Mouse (Mus musculus) liver, embryonic 12.5 days (tissue): ENCODE measurements at regions not wholly inside any gene's neighbourhood (a gene's known extent, or its start where the extent isn't known, plus 50 kb on each side); places are given as distances from the start of the nearest gene placed in this dataset.

Experiments used
- ATAC-seq: fragments of 200-750 bp; cut with Nextera tagmentation; 2 replicates; pipeline ENCODE4 v1.8.0; 2017; ENCODE audit warnings: moderate number of reproducible peaks, mild to moderate bottlenecking, moderate library complexity
- H3K27ac ChIP-seq: fragments of 300-500 bp; sonication (generic); 2 replicates; pipeline ENCODE4 v1.5.1; 2016; ENCODE audit warnings: mild to moderate bottlenecking
- H3K27me3 ChIP-seq: fragments of 300-500 bp; sonication (generic); replicated peaks from 2 replicates; pipeline ENCODE4 v1.6.1; 2016; ENCODE audit warnings: mild to moderate bottlenecking, moderate library complexity
- H3K36me3 ChIP-seq: fragments of 300-500 bp; sonication (generic); 2 replicates; pipeline ENCODE4 v1.6.1; 2016; ENCODE audit warnings: mild to moderate bottlenecking, moderate library complexity
- H3K4me1 ChIP-seq: fragments of 300-500 bp; sonication (generic); 2 replicates; pipeline ENCODE4 v1.6.1; 2016
- H3K4me2 ChIP-seq: fragments of 300-500 bp; sonication (generic); 2 replicates; pipeline ENCODE4 v1.6.1; 2016; ENCODE audit warnings: mild to moderate bottlenecking, moderate library complexity
- H3K4me3 ChIP-seq: fragments of 300-500 bp; sonication (generic); 2 replicates; pipeline ENCODE4 v1.5.1; 2016; ENCODE audit warnings: mild to moderate bottlenecking, moderate library complexity
- H3K9ac ChIP-seq: fragments of 300-500 bp; sonication (generic); 2 replicates; pipeline ENCODE4 v1.6.1; 2016; ENCODE audit warnings: mild to moderate bottlenecking, moderate library complexity
- H3K9me3 ChIP-seq: fragments of 300-500 bp; sonication (generic); replicated peaks from 2 replicates; pipeline ENCODE4 v1.6.1; 2016; ENCODE audit warnings: mild to moderate bottlenecking, moderate library complexity
- WGBS: fragments of 180-500 bp; shearing (Covaris S2); methylation state at CpG from one replicate; pipeline ENCODE4 v1.1.7; 2016; ENCODE audit not compliant: insufficient replicate concordance; 5-methylcytosine and 5-hydroxymethylcytosine counted together

GRCm38 (mm10) chr2:78520258-78521023 is 347.5 kb upstream of the Ube2e3 start:
- Histone ChIP-seq H3K27me3 (no peaks in the 10 kb centered on the region), H3K9ac (no peak overlapping the region), H3K4me2 (no peak overlapping the region), H3K27ac (no peak overlapping the region), H3K9me3 (no peaks in the 10 kb centered on the region), H3K36me3 (no peaks in the 10 kb centered on the region), H3K4me3 (no peak overlapping the region), H3K4me1 (no peaks in the 10 kb centered on the region)
- WGBS = 67% methylated on average over 4 of the region's 4 CpGs
- no peak for ATAC-seq

DNA sequence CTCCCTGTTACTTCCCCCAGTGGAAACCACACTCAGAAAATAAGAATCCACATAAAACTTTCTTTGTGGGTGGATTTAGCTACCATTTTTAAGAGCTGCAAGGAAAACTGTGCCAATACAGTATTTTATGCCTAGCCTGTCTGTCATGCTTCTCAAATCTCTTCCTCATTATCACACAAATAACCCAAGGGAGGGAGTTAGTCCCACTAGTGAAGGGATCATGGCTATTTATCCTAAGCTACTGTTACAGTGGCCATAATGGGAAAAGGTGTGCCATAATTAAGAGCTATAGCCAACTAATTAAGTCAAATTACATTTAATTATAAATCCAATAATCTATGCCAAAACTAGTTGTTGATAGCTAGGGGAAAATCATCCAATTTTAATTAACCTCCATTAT is 374.8 kb upstream of the Ube2e3 start:
- Histone ChIP-seq H3K9me3 (no peaks in the 10 kb centered on the region), H3K9ac (no peak overlapping the region), H3K27ac (no peak overlapping the region), H3K4me1 (no peaks in the 10 kb centered on the region), H3K4me3 (no peak overlapping the region), H3K27me3 (no peaks in the 10 kb centered on the region), H3K4me2 (no peak overlapping the region), H3K36me3 (no peaks in the 10 kb centered on the region)
- ATAC-seq = no peak

- 65% methylated on average over 4 of the region's 4 CpGs for WGBS
- Histone ChIP-seq H3K36me3 (no peaks in the 10 kb centered on the region), H3K9me3 (no peaks in the 10 kb centered on the region), H3K4me3 (no peak overlapping the region), H3K9ac (no peak overlapping the region), H3K27me3 (no peaks in the 10 kb centered on the region), H3K27ac (no peak overlapping the region), H3K4me1 (no peaks in the 10 kb centered on the region), H3K4me2 (no peak overlapping the region)
- ATAC-seq = no peak
Observed at GRCm38 (mm10) chr2:78480036-78480435, 387.9 kb upstream of the Ube2e3 start.

- Histone ChIP-seq H3K4me3 (no peak overlapping the region), H3K9me3 (no peaks in the 10 kb centered on the region), H3K36me3 (no peaks in the 10 kb centered on the region), H3K27me3 (no peaks in the 10 kb centered on the region), H3K27ac (no peak overlapping the region), H3K4me1 (no peaks in the 10 kb centered on the region), H3K9ac (no peak overlapping the region), H3K4me2 (no peak overlapping the region)
- WGBS = 79% methylated on average over 4 of the region's 4 CpGs
- no peak for ATAC-seq
Observed at GRCm38 (mm10) chr2:78459444-78459843, 408.5 kb upstream of the Ube2e3 start.

DNA sequence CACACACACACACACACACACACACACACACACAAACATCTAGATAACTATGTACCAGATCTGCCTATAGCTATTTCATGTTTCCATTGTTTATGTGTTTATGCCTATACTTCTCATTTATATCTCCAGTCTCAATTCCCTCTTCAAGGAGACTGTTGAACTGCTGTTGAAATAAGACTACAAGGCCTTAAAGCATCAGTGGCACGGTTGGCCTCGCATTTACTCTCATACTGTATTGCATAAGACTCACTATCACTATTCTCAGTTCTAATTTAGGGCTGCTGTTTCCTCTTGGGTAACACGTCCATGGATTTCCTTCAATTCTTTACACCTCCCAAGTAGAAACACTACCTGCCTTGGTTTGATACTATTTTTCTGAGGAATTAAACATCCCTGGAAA is 414.5 kb upstream of the Ube2e3 start:
- H3K9ac ChIP-seq = no peak overlapping the region
- no peak overlapping the region for H3K27ac ChIP-seq
- no peak overlapping the region for H3K4me2 ChIP-seq
- 56% methylated on average over 3 of the region's 3 CpGs for WGBS
- no peaks in the 10 kb centered on the region for H3K4me1 ChIP-seq
- H3K9me3 ChIP-seq = no peaks in the 10 kb centered on the region
- ATAC-seq = no peak
- no peak overlapping the region for H3K4me3 ChIP-seq
- no peaks in the 10 kb centered on the region for H3K27me3 ChIP-seq
- H3K36me3 ChIP-seq = no peaks in the 10 kb centered on the region

DNA sequence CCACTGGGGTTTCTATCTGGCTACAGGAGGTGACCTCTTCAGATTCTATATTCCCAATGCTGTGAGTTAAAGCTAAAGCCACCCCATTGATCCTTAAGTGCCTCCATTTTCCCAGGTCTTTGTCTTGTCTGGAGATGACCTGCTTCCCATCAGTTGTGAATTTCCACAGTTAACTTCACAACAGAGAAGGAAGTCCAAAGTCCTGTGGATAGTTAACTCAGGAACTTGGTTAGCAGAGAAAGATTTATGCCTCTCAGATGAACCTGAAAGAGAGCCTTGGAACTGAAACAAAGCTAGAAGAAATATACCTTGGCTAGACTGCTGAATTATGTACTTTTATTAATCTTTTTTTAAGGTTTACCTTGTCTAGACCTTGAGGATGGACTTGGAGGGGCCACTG is 431.1 kb upstream of the Ube2e3 start:
- ATAC-seq = no peak
- Histone ChIP-seq H3K9me3 (no peaks in the 10 kb centered on the region), H3K27ac (no peak overlapping the region), H3K27me3 (no peaks in the 10 kb centered on the region), H3K9ac (no peak overlapping the region), H3K4me3 (no peak overlapping the region), H3K36me3 (no peaks in the 10 kb centered on the region), H3K4me2 (no peak overlapping the region), H3K4me1 (no peaks in the 10 kb centered on the region)

DNA sequence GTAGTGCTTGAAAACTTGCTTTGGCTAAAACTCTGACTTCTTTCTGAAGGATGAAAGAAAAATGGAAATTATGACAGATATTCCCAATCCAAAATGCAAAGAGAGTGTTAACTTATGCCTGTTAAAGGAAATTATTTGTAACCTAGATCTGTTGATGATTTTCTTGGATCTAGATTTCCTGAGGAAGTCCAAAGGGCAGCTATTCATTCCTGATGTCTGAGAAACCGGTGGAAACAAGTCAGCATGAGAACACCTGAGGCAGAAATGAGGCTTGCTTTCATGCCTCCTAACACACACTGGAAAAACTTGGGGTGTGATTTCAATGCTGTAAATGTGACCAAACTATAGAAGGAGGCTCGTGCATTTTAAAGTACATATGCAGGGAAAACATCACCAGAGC is 432.9 kb upstream of the Ube2e3 start:
- no peaks in the 10 kb centered on the region for H3K9me3 ChIP-seq
- WGBS = 43% methylated on average over 2 of the region's 2 CpGs
- no peaks in the 10 kb centered on the region for H3K4me1 ChIP-seq
- no peaks in the 10 kb centered on the region for H3K27me3 ChIP-seq
- no peak overlapping the region for H3K4me3 ChIP-seq
- H3K27ac ChIP-seq = no peak overlapping the region
- ATAC-seq = no peak
- H3K9ac ChIP-seq = no peak overlapping the region
- no peak overlapping the region for H3K4me2 ChIP-seq
- no peaks in the 10 kb centered on the region for H3K36me3 ChIP-seq

- Histone ChIP-seq H3K4me1 (no peaks in the 10 kb centered on the region), H3K9ac (no peak overlapping the region), H3K27ac (no peak overlapping the region), H3K4me2 (no peak overlapping the region), H3K36me3 (no peaks in the 10 kb centered on the region), H3K27me3 (no peaks in the 10 kb centered on the region), H3K9me3 (no peaks in the 10 kb centered on the region), H3K4me3 (no peak overlapping the region)
- ATAC-seq = no peak
Observed at GRCm38 (mm10) chr2:78427659-78428336, 440.1 kb upstream of the Ube2e3 start.

GRCm38 (mm10) chr2:78418561-78419338 is 449.2 kb upstream of the Ube2e3 start:
- Histone ChIP-seq H3K4me1 (no peaks in the 10 kb centered on the region), H3K27me3 (no peaks in the 10 kb centered on the region), H3K4me2 (no peak overlapping the region), H3K36me3 (no peaks in the 10 kb centered on the region), H3K9ac (no peak overlapping the region), H3K9me3 (no peaks in the 10 kb centered on the region), H3K4me3 (no peak overlapping the region), H3K27ac (no peak overlapping the region)
- no peak for ATAC-seq
- WGBS = 56% methylated on average over 3 of the region's 3 CpGs

DNA sequence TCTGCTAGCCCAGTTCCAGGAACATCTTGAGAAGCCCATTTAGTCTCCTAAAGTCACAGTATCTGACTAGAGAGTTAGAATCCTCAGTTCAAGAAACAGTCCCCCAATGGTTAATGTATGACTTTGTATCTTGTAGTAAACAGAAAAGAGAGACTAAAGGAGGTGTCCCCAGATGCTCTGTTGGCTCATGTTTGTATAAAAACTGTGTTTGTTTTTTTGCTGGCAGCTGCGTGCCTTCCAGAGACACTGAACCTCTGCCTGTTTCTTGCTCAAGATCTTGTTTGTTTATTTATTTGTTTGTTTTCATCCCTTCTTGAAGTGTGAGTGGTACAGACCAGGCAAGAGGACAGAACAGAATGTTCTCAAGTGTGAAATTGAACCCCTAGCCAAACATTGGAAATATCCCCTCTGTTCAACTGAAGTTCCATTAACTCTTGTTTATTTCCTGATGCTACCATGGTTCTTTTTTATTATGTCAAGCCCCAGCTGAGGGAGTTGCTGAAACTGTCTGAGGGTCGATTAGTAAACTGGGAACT is 451.3 kb upstream of the Ube2e3 start:
- Histone ChIP-seq H3K27me3 (no peaks in the 10 kb centered on the region), H3K9me3 (no peaks in the 10 kb centered on the region), H3K36me3 (no peaks in the 10 kb centered on the region), H3K27ac (no peak overlapping the region), H3K4me3 (no peak overlapping the region), H3K4me2 (no peak overlapping the region), H3K4me1 (no peaks in the 10 kb centered on the region), H3K9ac (no peak overlapping the region)
- WGBS = 43% methylated on average over 2 of the region's 2 CpGs
- no peak for ATAC-seq

GRCm38 (mm10) chr2:78412985-78413384 is 454.9 kb upstream of the Ube2e3 start:
- Histone ChIP-seq H3K36me3 (no peaks in the 10 kb centered on the region), H3K4me1 (no peaks in the 10 kb centered on the region)
- ATAC-seq = no peak

GRCm38 (mm10) chr2:78403890-78404289 is 457.7 kb upstream of the Cwc22 start:
- WGBS = 40% methylated on average over 3 of the region's 3 CpGs
- Histone ChIP-seq H3K27me3 (no peaks in the 10 kb centered on the region), H3K4me3 (no peak overlapping the region), H3K4me2 (no peak overlapping the region), H3K36me3 (no peaks in the 10 kb centered on the region), H3K9me3 (no peaks in the 10 kb centered on the region), H3K9ac (no peak overlapping the region), H3K4me1 (no peaks in the 10 kb centered on the region), H3K27ac (no peak overlapping the region)
- no peak for ATAC-seq

More at GRCm38 (mm10) chr2:78412985-78413384, 454.9 kb upstream of the Ube2e3 start:
- 72% methylated on average over 4 of the region's 4 CpGs for WGBS
- H3K9me3 ChIP-seq = no peaks in the 10 kb centered on the region
- no peak overlapping the region for H3K4me2 ChIP-seq
- no peak overlapping the region for H3K27ac ChIP-seq
- no peaks in the 10 kb centered on the region for H3K27me3 ChIP-seq
- H3K4me3 ChIP-seq = no peak overlapping the region
- no peak overlapping the region for H3K9ac ChIP-seq
